Mouse (Mus musculus) erythroblast, embryonic 14.5 days (primary cell): ENCODE data around the gene Dctn1.

Experiments
- GATA1 ChIP-seq: IDR thresholded peaks from 2 replicates; pipeline ENCODE4 v1.6.1; 2012; ENCODE audit warnings: low read length, inconsistent platforms, mixed read lengths
- TAL1 ChIP-seq: IDR thresholded peaks from 3 replicates; pipeline ENCODE4 v1.6.1; 2012; ENCODE audit warnings: low read length, inconsistent platforms, mixed read lengths

GRCm38 (mm10) chr6:83127419-83127818 is 38.3 kb upstream of the Dctn1 start:
- TF ChIP-seq GATA1 (no peak), TAL1 (no peak)
